Mouse (Mus musculus): Measurements from ENCODE around the gene AF067061.
"Not testable (repeated sequence)": the region's sequence is repeated elsewhere in the genome, so short reads cannot be mapped to it uniquely, and the experiment has no call there.

DNA sequence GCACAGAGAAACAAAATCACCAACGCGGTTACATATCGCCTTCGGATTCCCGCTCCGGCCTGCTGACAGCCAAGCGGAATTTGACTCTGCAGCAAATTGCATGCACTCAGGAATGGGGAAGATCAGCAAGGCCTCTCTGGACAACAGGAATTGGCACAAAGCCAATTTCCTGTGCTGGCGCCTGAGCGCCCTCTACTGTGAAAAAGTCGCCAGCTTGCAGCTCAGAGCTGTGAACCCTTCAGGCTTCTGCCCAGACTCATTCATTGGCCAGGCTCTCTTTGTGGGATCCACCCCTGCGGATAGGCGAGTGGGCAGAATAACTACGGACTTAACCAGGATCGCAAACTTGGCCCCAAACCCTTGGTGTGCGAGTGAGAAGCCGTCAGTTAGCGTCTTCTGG is 31.1 kb upstream of the AF067061 start:
- TF ChIP-seq POLR2A (IDR thresholded peaks at IDR 0.05; ENCODE audit: borderline replicate concordance, extremely low read depth, insufficient read depth, insufficient read length, poor library complexity, severe bottlenecking); CTCF (IDR thresholded peaks at IDR 0.05; ENCODE audit: borderline replicate concordance, extremely low read depth, insufficient read depth, insufficient read length): not testable (repeated sequence)

All from brain, embryonic 14.5 days (tissue).